Mouse (Mus musculus) subcutaneous adipose tissue, adult 2 months (tissue): ENCODE results near the gene Glce. TPM values are rescaled to one million over a fixed set of nuclear protein-coding genes. Genes with fewer than 3 reads are reported as not detected.

Source experiments
- polyA plus RNA-seq: library from polyadenylated mRNA; depleted of rRNA; stranded (reverse); fragments of >200 nt; gene quantifications from 2 replicates; pipeline ENCODE4 v1.2.3, GENCODE M21; 2012; ENCODE audit warnings: low replicate concordance; rRNA removed

The Glce gene
- 7.7 and 9.5 TPM in 2 replicates for polyA plus RNA-seq

DNA sequence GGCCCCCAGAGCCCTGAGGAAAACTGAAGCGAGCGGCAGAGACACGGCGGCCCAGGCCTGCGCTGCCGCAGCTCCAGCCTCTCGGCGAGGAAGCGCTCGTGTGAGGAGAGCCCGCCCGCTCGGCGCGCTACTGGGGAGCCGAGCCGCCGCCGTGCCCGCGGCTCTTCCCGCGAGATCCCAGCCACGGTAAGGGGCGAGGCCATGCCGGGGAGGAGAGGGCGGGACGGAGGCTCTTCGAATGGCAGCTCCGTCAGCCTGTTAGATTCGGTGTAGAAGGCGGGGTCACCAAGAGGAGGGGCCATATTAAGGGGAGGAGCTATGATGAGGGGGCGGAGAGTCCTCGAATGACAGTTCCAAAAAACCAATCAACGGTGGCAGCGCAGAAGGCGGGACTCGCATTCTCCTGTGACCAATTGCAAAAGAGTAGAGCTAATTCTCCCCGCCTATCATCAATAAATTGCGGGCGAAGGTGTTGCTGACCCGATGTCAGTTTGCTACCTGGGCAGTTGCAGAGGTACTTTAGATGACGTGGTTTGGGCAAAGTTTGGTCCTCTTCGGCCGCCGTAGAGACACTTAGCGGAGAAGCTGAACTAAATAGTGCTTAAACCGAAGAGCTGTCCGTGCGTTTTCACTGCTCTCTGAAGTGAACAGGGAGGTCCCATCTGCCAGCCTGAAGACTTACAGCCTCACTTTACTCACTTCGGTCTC, at the start of gene Glce:
Gene Glce (minus strand): TSS at position 148 of the 708 bp plus-strand sequence.

GRCm38 (mm10) chr9:62026600-62026999, 95.9 kb downstream of the Glce start, which contains the start of gene Paqr5:
TSS of gene Paqr5 (minus strand) at chr9:62026856.

Other genes with a start within 250 kb of the Glce start
- 3,653 and 8,071 TPM in 2 replicates for gene Rplp1, start 208.1 kb downstream of the Glce start, polyA plus RNA-seq
- 0.87 and 4.7 TPM in 2 replicates for gene Kif23, start 175.9 kb downstream of the Glce start, polyA plus RNA-seq
- gene Paqr5, start 95.8 kb downstream of the Glce start, polyA plus RNA-seq: 0.50 and 4.5 TPM in 2 replicates
- gene Spesp1, start 159.6 kb upstream of the Glce start, polyA plus RNA-seq: not detected in 2 replicates
- gene Anp32a, start 218.6 kb upstream of the Glce start, polyA plus RNA-seq: 23.4 and 30.5 TPM in 2 replicates